Mouse (Mus musculus): ENCODE measurements at regions not wholly inside any gene's neighbourhood (a gene's known extent, or its start where the extent isn't known, plus 50 kb on each side); places are given as distances from the start of the nearest gene placed in this dataset.

DNA sequence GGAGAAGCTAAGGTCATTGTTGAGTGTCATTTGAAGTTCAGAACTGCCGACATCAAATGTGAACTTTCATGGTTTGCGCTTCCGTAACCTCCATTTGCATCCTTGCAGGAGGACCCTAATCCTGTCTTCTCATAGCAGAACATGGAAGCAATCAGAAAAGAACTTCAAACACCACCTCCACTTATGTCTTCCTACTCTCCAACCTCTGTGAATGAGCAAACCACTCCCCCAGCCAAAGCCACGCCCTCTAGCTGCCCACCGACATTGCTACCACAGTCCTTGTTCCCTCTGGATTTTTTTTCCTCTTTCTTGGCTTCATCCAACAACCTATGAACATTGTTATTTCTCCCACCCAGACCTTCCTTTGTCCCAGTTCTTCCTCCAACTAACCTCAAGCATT, 149.9 kb downstream of the Kdr start:
- DNase-seq, result no peak

DNA sequence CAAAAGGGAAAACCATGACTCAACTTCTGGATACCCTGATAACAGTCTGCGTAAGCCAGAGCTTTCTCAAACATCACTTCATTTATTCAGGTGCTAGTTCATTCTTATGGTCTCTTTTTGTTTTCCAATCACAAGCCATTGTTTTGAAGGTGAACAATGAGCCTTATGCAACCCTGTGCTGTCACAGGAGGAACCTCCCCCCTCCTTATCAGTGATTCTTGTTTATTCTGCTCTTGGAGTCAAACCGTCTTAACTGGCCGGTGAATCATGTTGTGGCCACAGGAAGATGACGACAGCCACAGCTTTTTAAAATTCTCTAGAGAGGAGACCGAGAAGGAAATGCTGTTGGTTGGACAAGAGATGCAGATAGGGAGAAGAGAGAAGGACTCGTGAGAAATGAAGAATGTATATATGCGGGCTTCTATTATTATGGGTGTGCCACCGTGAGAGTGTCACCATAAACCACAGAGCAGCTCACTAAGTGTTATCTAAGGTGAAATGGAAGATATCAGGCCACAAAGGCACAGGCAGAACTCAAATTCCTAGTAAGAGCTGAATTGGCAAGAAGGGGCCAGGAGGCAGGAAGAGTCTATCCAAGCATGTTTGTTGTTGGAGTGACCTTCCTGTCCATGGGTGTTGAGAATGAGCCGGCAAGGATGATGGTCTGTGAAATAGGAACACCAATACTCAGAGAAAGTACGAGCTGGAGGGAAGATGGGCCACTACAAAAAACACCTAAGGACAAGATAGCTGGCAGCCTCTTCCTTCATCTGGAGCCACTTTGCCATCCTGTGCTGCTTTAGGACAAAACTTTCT, 151.8 kb downstream of the Kdr start:
- DNase-seq, result peak in 1 of 2 experiments; percentile 37

GRCm38 (mm10) chr5:75825576-75825975, 152.7 kb downstream of the Kdr start:
- no peak for DNase-seq

DNA sequence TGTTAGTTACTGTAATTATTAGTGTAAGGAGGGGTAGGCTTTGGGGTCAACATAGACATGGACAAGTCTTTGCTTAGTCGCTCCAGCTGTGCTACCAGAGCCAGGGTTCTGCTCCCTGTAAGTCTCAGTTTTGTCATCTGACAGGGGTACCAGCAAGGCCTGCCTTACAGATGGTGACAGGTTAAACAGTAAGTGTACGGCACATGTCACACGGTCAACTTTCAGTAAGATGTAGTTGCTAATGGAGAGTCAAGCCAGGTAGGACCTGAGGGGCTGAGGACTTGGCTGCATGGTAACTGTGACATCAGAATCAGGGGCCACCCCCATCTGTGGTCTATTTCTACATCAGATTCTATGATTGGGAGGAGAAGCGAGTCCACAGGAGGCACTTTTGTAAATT, 153.6 kb downstream of the Kdr start:
- DNase-seq, result no peak

- DNase-seq, result no peak
These were observed 154.6 kb downstream of the Kdr start for GRCm38 (mm10) chr5:75823646-75824045.

- no peak for DNase-seq
These were observed 160.9 kb downstream of the Kdr start for GRCm38 (mm10) chr5:75817396-75817795.

- DNase-seq, result peak; percentile 30 to 65
These were observed 163.8 kb downstream of the Kdr start for GRCm38 (mm10) chr5:75814393-75814984.

DNA sequence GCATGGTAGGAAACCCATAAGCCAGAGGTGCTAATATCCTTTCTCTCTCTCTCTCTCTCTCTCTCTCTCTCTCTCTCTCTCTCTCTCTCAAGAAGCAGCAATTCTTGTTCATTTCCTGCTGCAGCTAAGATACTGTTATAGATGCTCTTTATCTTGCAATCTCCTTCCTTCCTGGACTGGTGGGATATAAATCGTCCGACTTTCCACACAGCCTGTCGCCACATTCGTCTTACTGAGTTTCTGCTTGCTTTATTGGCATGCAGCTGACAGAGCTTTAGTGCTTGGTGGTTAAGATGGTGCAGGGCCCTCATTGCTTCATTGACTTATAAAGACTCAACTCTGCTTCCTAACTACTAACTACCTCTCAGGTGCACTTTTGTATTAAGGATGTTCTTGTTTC, 165.6 kb downstream of the Kdr start:
- DNase-seq, result no peak

DNA sequence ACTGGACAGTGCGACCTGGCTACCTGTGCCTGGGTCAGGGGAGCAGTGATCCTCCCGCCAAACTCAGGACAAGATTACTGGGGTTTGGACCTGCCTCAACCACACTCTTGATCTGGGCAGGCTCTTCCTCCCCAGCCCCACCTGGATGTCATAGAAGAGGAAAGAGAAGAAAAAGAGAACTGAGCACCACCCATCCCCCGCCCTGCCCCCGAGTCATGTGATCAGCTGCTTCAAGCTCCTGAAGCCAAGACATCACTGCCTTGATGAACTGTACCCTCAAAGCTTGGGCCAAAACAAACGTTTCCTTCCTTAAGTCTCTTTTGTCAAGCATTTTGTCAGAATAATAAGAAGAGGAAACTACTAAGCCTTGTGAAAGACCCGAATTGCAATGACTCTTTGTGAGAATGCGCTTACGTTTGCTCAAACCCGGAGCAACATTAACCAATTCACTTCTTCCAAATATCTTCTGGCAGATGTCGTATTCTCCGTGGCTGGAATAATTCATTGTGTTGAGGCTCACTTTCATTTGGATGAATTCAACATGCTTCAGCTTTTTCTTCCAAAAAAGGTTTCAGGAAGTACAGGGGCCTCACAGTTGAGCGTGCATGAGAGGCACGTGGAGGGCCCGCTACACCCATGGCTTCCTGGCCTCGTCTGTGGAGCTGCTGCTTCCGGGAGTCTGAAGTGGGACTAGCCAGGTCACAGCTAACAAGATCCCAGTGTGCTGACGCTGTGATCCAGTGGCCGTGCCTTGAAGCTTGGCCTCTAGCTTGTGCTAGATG, 169.5 kb downstream of the Kdr start:
- DNase-seq, result peak; percentile 11 to 28

GRCm38 (mm10) chr5:75805011-75805410, 173.2 kb downstream of the Kdr start:
- no peak for DNase-seq

DNA sequence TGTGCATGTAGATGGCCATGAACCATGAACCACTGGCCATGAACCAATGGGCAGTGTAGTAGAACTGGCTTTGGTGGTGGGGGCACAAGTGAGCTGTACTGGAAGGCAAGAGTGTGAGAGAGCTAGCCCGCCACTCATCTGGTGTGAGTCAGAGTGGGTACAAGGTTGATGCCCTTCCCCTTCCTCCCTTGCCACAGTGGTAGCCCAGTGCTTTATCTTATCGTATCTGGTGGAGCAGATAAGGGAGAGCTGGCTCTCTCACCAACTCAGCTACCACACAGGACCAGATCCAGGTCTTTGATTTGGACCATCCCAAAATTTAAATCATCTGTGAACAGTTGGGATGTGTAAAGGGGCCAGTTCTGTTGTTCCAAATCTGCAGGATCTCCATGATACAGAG, 173.9 kb downstream of the Kdr start:
- DNase-seq, result no peak

- DNase-seq, result no peak
These were observed 175.2 kb downstream of the Kdr start for GRCm38 (mm10) chr5:75803012-75803411.

DNA sequence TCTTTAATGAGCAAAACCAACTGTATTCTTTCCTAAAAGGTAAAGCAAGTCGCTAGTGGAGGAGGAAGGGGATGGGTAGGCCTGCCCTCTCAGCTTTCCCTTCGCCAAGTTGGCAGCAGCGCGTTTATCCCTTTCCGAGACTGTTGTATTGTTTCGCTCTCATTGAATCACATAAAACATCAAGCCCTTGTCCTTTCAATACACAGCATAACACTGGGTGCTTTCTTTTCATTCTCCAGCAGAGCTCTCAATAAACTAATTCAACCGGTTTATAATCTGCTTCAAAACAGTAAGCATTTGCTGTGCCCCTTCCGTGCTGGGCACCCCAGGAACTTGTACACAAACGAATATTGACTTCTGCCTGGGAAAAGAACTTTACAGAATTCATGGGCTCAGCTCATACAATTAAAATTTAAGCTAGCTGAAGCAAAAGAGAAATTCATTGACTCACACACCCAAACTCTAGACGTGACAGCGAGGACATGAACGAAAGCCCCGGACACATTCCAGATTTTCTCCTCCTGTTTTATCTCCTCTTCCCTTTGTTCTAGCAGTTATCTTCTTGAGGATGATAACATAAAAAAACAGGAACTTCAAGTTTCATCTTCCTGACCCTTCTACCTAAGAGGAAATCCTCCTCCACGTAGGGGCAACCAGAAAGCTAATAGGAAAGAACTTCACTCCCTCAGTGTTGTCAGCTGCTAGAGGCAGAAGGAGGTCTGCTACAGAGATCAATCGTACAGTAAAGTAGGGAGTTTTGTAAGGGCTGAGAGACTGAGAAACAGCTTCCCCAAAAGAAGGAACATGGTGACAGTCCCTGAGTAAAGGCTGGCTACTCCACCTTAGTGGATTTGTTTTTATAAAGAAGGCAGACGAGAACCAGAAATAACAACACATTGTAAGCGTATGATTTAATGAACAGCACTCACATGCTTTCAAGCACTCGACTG, 177.9 kb downstream of the Kdr start:
- DNase-seq, result no peak

- no peak for DNase-seq
These were observed 178.6 kb downstream of the Kdr start for GRCm38 (mm10) chr5:75799627-75800026.

DNA sequence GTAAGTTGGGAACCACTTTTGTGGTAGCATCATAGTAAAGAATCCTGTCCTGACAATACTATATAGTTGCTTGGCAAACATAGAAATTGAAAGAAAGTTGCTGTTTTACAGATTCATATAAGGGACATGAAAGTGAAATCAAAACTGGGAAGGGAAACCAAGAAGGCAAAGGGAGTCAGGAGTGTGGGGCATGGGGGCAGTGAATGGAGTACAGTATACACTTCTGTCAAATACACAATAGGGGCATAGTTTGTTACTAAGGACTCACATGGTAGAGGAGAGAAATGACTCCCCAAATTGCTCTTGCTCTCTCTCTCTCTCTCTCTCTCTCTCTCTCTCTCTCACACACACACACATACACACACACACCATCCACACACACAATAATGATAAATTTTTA, 185.1 kb downstream of the Kdr start:
- DNase-seq, result no peak

GRCm38 (mm10) chr5:75791738-75792137, 186.5 kb downstream of the Kdr start:
- no peak for DNase-seq

- no peak for DNase-seq
These were observed 190.2 kb downstream of the Kdr start for GRCm38 (mm10) chr5:75788087-75788486.

- DNase-seq, result no peak
These were observed 192.1 kb downstream of the Kdr start for GRCm38 (mm10) chr5:75786196-75786595.

DNA sequence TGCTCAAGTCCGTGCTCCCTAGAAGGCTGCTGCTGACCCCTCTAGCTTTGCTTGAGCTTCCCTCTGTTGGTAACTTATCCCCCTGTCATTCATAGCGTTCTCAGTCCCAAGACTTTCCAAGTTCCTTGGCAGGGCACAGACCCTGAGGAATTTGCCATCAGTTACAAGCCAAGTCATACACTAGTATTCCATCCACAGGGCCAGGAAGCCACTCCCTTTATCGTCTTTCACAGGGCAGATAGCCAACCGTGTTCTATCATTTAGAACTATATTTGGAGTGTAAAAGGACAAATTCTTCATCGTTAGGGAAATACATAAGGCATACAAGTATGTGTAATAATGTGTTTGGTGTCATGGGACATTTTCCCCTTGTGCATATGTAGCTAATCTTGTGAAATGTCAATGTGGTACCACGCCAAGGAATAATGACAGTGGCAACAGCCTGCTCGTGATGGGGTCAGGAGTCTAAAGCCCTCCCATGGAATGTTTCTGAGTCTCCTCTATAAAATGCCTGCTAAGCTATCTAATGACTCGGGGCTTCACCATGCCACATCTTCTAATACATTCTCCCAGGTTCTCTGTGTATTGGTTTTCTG, 193.2 kb downstream of the Kdr start:
- DNase-seq, result no peak

DNA sequence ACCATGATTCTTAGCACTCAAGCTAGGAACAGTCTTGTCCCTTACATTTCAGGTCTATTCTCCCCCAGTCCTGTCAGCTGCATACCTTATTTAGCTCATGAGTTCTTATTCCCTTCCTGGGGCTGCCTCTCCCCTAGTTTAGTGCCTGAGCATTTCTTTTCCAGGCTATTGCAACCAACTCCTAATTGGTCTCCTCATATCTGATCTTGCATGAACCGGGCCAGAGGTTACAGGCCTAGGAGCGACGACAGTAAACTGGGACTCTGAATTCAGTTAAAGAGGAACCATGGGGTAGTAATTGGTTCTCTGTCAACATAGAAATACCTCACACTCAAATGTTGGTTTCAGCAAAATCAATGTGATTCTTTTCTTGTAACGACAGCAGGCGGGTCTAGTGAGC, 195.9 kb downstream of the Kit start:
- DNase-seq, result no peak

DNA sequence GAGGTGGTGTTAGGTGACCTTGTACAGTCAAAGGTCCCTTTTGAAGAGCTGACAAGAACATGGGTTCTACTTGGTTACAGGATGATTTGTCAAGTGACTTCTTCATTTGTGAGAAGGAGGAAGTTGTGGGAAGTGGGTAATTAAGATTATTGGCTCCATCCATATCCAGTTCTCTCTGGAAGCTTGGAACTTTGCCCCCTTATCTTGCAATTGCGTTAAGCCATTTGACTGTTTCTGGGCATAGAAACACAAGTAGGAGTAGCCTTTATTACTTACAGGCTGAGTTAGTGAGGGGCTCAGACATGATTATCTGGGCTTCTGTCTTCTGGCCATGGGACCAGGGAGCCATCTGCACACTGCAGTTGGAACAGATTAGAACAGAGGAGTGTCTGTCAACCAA, 192.5 kb downstream of the Kit start:
- no peak for DNase-seq

- DNase-seq, result no peak
These were observed 187.7 kb downstream of the Kit start for GRCm38 (mm10) chr5:75762374-75762773.
